Mouse (Mus musculus): Measurements from ENCODE around the gene Hist1h1d. TPM values are rescaled to one million over a fixed set of nuclear protein-coding genes. Genes with fewer than 3 reads are reported as not detected.

Hist1h1d gene
- 100 to 1,000 TPM; 108 to 121 TPM for total RNA-seq (2023)

DNA sequence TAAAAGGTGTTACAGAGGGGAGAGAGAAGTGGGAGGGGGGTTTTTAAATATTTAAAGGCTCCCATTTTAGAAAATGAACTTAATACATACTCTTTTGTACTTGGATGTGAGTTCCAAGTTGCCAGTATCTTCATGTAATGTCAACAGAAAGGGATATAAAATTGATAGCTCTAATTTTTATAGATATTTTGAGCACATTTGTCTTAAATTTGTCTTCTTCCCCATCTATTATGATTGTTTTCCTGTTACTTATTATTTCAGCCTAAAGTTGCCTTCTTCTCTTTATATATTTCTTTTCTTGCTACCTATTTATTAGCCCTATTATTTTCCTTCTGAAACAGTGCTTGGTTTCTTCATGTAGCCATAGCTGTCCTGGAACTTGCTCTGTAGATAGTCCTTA, at the start of gene Hist1h1d:
Gene Hist1h1d (plus strand): TSS at position 301 of the 400 bp plus-strand sequence.

DNA sequence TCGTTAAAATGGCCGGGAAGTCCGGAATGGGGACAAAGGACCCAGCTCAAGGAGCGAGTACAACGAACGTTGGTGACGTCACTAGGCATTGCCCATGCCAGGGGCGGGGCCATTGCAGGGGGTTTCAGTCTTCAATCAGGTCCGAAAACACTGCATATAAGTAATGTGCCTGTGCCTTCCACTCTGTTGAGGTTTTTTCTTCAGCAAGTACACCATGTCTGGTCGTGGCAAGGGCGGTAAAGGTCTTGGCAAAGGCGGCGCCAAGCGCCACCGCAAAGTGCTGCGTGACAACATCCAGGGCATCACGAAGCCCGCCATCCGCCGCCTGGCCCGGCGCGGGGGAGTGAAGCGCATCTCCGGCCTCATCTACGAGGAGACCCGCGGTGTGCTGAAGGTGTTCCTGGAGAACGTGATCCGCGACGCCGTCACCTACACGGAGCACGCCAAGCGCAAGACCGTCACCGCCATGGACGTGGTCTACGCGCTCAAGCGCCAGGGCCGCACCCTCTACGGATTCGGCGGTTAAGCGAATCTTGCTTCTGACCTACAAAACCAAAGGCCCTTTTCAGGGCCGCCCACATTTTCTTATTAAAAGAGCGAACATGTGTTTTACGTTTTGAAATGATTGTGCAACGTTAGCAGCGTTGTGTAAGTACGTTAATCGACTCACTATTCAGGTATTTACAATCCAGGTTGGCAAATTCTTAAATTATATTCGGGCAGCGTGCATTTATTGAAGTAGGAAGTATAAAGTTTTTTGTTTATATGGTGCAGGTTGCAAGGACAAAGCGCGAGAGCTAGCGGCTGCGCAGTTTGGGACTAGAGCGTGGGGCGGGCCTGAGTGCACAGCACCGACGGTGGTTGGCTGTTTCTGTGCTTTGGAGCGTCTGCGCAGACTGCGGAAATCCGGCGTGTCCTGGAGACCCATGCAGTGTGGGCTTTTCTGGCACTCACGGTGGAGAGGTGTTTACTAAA, 21.9 kb upstream of the Hist1h1d start, which contains the start of gene Hist1h4h:
Gene Hist1h4h (plus strand): TSS at position 150 of the 975 bp plus-strand sequence.

DNA sequence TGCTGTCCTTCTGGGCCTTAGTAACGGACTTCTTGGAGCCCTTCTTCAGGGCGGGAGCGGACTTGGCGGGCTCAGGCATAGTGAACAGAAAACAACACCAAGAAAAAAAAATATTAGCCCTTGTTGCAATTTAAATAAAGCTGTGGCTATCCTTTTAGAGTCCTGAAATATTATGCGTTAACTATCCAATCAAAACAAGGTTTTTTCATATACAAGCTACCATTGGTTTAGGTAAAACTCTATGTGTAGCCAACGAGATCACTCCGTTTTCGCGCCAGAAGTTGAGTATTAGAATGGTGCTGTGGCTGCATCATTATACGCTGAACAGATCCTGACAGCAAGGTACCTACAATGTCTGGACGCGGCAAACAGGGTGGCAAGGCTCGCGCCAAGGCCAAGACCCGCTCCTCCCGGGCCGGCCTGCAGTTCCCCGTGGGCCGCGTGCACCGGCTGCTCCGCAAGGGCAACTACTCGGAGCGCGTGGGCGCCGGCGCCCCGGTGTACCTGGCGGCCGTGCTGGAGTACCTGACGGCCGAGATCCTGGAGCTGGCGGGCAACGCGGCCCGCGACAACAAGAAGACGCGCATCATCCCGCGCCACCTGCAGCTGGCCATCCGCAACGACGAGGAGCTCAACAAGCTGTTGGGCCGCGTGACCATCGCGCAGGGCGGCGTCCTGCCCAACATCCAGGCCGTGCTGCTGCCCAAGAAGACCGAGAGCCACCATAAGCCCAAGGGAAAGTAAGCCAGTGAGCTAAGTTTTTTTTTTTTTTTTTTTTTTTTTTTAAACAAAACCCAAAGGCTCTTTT, 19.3 kb upstream of the Hist1h1d start, which contains the start of gene Hist1h2af:
Gene Hist1h2af (plus strand): TSS at position 347 of the 808 bp plus-strand sequence.

DNA sequence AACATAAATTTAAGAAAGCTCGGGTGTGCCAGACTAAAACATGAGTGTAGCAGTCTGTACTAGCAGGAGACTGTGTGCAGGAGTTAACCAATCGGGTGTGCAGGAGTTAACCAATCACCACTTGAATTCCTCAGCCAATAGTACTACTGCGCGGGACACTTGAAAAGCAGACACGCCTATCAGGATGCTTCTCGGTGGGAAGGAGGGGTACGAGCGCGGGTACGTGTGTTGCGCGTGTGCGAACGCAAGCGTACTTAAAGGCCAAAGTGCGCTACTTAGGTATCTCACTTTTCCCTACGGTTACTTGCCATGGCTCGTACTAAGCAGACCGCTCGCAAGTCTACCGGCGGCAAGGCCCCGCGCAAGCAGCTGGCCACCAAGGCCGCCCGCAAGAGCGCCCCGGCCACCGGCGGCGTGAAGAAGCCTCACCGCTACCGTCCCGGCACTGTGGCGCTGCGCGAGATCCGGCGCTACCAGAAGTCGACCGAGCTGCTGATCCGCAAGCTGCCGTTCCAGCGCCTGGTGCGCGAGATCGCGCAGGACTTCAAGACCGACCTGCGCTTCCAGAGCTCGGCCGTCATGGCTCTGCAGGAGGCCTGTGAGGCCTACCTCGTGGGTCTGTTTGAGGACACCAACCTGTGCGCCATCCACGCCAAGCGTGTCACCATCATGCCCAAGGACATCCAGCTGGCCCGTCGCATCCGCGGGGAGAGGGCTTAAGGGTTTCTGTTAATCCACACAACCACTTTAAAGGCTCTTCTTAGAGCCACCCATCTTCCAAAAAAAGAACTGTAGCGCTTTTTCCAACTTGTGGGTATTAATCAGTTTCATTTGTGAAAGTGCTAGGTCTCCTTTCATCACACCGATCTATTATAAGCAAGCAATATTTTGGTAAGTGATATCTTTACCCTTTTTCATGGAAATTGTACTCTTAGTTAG, 17.7 kb upstream of the Hist1h1d start, which contains the start of gene Hist1h3g:
Gene Hist1h3g (plus strand): TSS at position 286 of the 939 bp plus-strand sequence.

DNA sequence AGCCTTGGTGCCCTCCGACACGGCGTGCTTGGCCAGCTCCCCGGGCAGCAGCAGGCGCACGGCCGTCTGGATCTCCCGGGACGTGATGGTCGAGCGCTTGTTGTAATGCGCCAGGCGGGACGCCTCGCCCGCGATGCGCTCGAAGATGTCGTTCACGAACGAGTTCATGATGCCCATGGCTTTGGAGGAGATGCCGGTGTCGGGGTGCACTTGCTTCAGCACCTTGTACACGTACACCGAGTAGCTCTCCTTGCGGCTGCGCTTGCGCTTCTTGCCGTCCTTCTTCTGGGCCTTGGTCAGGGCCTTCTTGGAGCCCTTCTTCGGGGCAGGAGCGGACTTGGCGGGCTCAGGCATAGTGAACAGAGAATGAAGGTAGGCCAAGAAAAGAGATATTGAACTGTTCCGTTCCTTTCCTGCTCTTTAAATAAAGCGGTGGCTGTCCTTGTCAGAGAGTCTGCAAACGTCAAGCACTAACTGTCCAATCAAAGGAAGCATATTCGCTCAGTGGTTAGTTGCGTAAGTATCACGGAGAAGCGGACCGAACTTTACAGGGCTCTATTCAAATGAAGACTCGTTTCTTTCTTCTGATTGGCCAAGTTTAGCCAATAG, 10.0 kb upstream of the Hist1h1d start, which contains the start of gene Hist1h2bh:
Gene Hist1h2bh (minus strand): TSS at position 394 of the 609 bp plus-strand sequence.

DNA sequence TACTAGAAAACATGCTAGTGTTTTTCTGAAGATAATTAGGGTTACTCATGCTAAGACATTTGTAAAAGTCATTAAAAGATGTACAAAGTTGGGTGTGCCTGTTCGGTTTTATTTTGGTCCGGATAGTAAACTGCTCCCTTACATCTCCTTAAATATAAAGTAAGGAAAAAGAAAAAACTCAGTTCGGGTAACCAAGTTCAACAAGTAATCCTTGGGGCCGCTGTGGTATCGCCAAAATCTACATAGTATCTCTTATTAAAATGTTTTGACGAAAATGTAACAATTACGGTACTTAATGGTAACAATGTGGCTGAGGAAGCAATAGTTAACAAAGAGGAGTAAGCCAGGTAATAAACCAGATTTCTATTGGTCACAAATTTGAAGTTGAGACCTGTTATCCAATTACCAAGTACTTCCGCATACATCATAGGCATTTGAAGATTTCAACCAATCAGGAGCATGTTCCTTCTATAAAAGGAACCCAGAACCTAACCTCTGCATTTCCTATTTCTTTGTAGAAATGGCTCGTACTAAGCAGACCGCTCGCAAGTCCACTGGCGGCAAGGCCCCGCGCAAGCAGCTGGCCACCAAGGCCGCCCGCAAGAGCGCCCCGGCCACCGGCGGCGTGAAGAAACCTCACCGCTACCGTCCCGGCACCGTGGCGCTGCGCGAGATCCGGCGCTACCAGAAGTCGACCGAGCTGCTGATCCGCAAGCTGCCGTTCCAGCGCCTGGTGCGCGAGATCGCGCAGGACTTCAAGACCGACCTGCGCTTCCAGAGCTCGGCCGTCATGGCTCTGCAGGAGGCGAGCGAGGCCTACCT, 8.9 kb upstream of the Hist1h1d start, which contains the start of gene Hist1h3f:
Gene Hist1h3f (plus strand): TSS at position 88 of the 822 bp plus-strand sequence.

DNA sequence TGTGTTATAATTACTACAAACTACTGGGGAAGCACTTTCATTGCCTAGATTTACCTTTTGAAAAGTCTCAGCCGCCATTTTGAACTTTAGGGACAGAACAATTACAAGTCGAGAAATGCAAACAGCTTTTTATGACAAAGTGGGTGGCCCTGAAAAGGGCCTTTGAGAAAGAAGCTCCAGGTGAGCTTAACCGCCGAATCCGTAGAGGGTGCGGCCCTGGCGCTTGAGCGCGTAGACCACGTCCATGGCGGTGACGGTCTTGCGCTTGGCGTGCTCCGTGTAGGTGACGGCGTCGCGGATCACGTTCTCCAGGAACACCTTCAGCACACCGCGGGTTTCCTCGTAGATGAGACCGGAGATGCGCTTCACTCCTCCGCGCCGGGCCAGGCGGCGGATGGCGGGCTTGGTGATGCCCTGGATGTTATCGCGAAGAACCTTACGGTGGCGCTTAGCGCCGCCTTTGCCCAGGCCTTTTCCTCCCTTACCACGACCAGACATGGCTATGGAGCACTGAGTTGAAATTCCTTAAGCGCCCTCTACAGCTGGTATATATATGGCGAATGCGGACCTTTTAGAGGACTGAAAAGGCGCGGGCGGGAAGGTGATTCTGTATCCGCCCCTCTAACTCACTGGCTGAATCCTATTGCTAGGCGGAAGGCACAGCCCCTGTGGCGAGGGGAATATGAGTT, 1.8 kb upstream of the Hist1h1d start, which contains the start of gene Hist1h4f:
Gene Hist1h4f (minus strand): TSS at position 503 of the 689 bp plus-strand sequence.

DNA sequence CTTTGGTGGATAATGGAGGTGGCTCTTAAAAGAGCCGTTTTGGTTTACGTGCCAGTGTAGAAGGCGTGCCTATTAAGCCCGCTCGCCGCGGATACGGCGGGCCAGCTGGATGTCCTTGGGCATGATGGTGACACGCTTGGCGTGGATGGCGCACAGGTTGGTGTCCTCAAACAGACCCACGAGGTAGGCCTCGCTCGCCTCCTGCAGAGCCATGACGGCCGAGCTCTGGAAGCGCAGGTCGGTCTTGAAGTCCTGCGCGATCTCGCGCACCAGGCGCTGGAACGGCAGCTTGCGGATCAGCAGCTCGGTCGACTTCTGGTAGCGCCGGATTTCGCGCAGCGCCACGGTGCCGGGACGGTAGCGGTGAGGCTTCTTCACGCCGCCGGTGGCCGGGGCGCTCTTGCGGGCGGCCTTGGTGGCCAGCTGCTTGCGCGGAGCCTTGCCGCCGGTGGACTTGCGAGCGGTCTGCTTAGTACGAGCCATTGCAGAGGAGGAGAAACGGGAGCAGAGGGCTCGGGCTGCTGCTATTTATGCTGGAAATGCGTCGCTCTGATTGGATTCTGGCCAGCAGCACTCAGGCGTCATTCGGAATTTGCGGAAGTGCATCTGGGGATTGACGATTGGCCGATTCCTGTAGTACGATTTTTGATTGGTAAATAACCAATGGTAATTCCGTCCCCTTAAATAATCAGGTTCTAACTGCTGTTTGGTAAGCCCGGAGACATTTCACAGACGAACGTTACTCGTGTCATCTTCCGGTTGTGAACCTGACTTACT, 9.0 kb downstream of the Hist1h1d start, which contains the start of gene Hist1h3e:
Gene Hist1h3e (minus strand): TSS at position 487 of the 777 bp plus-strand sequence.

DNA sequence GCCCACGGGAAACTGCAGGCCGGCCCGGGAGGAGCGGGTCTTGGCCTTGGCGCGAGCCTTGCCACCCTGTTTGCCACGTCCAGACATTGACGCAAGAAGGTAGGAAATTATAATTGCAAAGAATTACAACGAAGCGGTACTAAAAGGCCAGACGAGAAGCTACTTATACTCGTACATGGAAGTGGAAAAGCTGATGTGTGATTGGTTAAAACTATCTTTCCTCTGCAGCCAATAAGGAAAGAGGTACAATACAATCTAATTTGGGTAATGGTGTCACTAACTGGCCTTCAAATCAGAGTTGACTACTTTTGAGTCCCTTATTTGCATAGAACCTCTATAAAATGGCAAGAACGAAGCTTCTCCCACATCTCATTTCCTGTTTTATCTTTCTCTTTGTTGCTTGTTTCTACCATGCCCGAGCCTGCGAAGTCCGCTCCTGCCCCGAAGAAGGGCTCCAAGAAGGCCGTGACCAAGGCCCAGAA, 18.0 kb downstream of the Hist1h1d start, which contains the start of the genes Hist1h2ae and Hist1h2bg:
Gene Hist1h2ae (minus strand): TSS at position 199 of the 482 bp plus-strand sequence.
Gene Hist1h2bg (plus strand): TSS at position 375 of the 482 bp plus-strand sequence.

DNA sequence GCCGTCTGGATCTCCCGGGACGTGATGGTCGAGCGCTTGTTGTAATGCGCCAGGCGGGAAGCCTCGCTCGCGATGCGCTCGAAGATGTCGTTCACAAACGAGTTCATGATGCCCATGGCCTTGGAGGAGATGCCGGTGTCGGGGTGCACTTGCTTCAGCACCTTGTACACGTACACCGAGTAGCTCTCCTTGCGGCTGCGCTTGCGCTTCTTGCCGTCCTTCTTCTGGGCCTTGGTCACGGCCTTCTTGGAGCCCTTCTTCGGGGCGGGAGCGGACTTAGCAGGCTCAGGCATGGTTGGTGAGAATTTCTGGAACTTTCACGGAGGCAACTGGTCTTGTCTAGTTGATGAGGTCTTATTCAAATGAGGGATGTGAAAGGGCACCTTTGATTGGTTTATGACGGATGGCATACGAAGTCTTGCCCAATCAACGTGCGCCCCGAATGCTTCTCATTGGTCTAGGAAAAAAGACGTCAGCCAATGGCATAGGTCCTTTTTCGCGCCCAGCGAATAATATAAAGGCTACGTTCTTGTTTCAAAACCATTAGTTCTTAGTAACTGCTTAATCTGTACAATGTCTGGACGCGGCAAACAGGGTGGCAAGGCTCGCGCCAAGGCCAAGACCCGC, 20.9 kb downstream of the Hist1h1d start, which contains the start of the genes Hist1h2bf and Hist1h2ad:
Gene Hist1h2bf (minus strand): TSS at position 299 of the 627 bp plus-strand sequence.
Gene Hist1h2ad (plus strand): TSS at position 484 of the 627 bp plus-strand sequence.

DNA sequence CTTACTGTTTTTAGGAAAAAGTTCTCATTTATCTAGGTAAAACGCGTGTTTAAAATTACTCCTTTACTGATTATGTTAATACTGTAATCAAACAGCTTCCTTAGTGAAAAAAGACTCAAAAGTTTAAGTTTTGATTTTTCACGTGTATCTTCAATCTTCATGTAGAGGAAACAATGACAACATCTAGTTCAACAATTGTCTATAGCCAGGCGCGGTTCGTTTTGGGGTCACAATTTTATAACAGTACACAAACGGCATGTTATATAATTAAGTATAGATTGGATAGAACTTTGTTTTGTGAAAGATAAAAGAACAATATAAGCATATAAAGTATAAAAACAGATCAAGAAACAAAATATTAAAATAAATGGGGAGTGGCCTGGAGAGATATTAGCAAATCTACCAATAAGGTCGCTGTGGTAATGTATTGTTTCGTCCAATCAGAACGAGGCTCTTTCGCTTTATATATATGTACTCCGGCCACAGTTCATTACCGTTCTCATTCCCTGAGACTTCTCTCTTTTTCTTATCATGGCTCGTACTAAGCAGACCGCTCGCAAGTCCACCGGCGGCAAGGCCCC, 22.3 kb downstream of the Hist1h1d start, which contains the start of gene Hist1h3d:
Gene Hist1h3d (plus strand): TSS at position 493 of the 581 bp plus-strand sequence.

DNA sequence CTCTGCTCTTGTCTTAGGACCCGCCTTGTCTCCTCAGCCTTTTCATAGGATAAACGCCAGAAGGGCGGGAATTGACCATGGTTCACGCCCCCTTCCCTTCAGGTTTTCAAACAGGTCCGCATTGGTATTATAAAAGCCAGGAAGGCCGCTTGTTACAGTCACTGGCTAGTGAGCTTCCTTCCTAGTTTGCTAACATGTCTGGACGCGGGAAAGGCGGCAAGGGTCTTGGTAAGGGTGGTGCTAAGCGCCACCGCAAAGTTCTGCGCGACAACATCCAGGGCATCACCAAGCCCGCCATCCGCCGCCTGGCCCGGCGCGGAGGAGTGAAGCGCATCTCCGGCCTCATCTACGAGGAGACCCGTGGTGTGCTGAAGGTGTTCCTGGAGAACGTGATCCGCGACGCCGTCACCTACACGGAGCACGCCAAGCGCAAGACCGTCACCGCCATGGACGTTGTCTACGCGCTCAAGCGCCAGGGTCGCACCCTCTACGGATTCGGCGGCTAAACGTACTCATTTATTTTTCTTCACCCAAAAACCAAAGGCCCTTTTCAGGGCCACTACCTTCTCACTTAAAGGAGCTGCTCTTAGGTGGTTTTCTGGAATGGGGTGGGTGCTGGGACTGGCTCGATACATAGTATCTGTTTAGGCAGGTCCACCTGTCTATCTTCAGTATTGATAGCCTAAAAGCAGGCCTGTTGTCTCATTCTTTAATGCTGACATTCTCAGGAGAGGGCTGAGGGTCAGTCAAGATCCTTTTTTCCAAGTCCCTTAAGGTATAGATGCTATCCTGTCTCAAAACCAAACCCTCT, 28.6 kb downstream of the Hist1h1d start, which contains the start of gene Hist1h4d:
Gene Hist1h4d (plus strand): TSS at position 191 of the 811 bp plus-strand sequence.

